Mouse (Mus musculus) common myeloid progenitor, adult 5-6 weeks (primary cell): Measurements from ENCODE around the gene Cep97. TPM values are rescaled to one million over a fixed set of nuclear protein-coding genes. Genes with fewer than 3 reads are reported as not detected.
"Not testable (repeated sequence)": the region's sequence is repeated elsewhere in the genome, so short reads cannot be mapped to it uniquely, and the experiment has no call there.

Experiments used
- ATAC-seq: replicated peaks from 2 replicates; pipeline ENCODE4 v1.8.0; 2016; ENCODE audit warnings: low read depth, mild to moderate bottlenecking, moderate TSS enrichment, inconsistent platforms; ENCODE audit not compliant: poor library complexity, severe bottlenecking
- total RNA-seq: library from RNA; stranded (forward); fragments of 200-1000, 187-1606 nt; gene quantifications from 2 replicates; pipeline ENCODE4 v1.2.3, GENCODE M21; 2017

Cep97 gene
- 20.2 and 24.9 TPM in 2 replicates for total RNA-seq

DNA sequence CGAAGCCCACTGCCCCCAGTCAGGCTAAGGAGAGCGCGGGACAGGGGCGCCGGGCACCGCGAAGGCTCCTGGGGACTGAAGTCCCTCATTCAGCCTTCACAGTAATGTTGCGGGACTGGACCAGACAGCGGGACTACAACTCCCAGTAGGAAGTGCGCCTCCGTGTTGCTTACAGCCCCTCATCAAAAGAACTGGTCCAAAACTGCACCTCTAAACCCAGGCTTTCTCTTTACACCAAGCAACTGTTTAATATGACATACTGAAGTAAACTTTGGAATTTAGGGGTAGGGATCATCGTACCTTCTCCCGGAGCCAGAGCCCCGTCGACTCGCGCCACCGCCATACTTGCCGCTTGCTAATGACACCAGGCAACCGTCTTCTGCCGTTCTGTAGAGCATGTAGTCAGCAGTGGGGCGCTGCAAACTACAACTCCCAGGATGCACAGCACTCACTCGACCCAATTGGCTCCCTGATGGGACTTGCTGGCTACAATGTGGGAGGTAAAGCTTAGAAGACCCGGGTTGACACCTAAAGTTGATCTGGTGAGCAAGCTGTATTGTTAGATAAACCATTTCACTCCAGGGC is at the start of gene Cep97:
TSS of gene Cep97 (minus strand) at position 403 of the 585 bp plus-strand sequence.
- ATAC-seq = peak; percentile 96

DNA sequence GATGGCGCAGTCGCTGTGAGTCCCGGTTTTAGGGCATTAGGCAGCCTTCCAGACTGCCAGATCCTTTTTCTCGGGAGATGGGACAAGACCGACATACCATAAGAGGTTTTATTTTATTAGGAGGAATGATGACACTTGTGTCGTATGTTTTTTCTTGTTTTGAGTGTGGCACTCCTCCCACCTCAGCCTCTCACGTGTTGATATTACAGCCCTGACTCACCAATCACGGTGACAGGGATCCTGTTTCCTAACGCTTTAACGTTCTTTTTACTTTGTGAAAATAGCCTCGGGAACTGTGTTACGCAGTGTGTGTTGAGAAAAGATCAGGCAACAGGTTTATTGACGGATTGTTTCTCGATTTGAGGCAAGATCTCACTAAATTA is 40.2 kb upstream of the Cep97 start:
- ATAC-seq = peak; percentile 45

DNA sequence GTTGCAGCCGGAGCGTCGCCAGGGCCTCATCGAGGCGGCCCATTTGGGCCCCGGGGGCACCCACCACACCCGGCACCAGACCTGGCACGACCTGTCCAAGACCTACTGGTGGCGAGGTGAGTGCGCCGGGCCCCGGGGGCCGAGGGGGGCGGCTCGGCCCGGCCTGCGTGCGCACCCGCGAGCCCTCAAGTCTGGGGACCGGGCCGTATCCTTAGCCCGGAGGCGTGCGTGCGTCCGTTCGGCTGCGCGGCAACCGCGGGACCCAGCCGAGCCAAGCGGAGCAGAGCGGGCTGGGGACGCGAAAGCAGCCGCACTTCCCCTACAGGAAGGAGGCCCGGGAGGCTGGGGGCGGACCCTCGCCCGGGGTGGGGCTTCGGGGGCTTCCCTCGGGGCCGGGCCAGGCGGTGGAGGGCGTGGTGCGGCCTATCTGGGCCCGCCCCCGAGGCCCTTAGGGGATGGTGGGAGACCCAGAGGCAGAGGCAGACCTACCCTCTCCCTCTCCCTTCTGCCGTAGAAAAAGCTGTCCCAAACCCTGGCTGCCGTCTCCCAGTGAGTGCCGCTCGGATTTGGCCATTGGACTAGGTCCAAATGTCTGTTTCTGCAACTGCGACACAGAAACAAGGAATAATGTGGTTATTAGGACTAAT is 39.7 kb upstream of the Cep97 start:
- peak; percentile 65 for ATAC-seq

DNA sequence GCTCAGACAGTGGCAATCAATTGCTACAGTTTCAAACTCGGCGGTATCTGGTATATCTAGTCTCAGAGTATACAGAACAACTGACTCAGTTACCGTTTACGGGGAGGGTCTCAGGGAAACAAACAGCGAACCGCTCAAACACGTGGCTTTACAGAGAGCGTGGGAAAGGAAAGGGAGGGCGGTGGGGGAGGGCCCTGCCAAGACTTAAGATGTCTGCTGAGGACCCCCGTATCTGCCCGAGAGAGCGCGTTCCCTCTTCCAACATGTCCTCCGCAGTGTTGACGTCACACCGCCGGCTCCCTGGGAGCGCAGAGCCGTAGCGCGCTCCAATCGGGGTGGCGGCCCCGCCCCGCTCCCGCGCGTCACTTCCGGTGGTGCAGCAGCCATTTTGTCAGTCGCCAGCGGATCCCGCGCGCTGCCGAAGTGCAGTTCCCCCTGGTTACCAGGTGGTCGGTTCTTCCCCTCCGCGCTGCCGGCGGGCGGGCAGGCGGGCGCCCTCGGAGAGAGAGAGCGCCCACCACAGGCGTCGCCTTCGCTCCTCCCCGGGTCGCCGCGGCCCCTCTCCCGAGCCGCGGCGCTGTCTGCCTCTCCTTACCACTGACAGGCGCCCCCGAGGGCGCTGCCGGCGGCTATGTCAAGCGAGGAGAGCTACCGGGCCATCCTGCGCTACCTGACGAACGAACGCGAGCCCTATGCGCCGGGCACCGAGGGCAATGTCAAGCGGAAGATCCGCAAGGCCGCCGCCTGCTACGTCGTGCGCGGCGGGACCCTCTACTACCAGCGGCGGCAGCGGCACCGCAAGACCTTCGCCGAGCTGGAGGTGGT is 39.0 kb upstream of the Cep97 start, which contains the start of gene Zbtb11:
TSS of gene Zbtb11 (plus strand) at position 453 of the 825 bp plus-strand sequence.
- ATAC-seq = peak; percentile 79

DNA sequence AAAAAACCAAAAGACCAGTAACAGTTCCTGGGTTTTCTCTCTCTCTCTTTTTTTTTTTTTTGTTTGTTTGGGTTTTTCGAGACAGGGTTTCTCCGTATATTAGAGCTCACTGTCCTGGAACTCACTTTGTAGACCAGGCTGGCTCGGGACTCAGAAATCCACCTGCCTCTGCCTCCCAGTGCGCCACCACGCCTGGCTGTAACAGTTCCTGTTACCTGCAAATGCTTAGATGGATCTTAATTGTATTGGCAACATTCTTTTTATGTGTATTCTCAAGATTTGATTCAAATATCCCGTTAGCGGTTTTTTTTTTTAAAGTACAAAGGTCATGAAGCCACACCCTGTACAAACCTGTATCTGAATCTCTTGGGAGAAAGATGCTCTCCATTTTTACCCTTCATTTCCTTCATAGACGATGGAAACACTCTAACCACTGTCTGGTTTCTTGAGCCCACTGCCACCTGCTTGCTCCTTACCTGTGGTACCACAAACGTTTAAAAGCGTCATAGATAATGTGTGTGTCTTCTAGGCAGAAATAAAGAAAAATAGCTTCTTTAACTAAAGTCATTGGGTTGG is 38.1 kb upstream of the Cep97 start:
- no peak for ATAC-seq

DNA sequence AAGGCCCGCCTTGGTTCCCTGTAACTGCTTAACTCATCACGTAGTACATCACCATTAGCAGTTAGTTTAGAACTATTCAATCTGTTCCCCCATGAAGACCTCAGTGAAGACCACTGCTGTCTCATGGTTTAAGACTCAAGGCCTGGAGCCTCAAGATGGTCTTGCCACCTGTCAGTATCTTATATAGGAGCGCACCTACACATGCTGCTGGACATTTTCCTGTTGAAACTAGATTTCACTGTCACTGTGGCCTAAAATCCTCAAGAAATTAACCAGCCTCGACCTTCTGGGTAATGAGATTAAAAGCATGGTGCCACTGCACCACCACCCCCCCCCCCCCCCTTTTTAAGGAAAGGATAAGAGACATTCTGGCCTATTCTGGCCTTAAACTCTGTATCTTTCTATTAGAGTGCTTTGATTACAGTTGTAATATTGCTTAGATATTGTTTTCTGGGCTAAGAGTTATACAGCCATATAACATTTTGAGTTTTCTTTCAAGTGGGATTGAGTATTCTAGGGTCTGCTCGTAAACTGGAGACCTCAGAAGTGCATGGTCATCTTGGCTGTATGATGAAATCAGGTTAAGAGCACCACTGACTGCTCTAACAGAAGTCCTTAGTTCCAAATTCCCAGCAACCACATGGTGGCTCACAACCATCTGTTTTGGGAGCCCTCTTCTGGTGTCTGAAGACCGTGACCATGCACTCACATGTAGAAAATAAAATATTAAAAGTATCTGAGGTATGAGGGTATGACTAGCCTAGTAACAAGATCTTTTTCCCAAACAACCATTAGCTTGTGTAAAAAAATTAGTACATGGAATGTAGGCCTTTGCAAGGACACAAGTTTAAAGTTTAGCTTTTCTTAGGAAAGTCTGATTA is 37.3 kb upstream of the Cep97 start:
- ATAC-seq = no peak

DNA sequence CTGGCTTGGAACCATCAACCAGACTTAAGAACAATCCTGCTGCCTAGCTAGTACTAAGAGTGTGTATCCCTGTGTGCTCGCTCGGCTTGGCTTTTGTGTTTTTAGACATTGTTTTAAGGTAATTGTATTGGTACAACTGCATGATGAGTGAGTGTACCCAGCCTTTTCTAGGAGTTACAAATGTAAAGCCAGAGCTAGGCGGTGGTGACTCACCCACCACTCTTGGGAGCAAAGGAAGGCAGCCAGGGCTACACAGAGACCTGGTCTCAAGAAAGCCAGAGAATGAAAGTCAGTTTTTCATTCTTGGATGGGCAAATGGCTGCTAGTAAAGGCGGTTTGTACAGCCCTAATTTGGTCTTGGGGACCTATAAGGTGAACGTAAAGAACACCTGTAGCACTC is 35.8 kb upstream of the Cep97 start:
- ATAC-seq = no peak

DNA sequence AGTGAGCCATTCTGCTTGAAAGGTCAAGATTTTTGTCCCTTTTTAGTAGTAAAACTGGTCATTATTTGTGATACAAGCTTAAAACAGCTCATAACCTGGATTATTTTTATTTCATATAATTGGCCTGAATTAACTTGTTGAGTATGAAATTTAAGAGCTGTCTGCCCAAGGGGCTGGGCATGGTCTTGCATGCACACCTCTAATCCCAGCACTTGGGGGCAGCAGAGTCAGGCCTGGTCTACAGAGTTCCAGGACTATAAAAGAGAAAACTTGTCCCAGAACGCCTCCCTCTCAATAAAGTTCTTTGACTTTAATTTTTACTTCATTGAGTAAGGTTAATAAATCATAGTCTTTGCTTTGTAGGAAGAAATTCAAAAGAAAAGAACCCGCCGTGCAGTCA is 34.5 kb upstream of the Cep97 start:
- peak; percentile 30 for ATAC-seq

DNA sequence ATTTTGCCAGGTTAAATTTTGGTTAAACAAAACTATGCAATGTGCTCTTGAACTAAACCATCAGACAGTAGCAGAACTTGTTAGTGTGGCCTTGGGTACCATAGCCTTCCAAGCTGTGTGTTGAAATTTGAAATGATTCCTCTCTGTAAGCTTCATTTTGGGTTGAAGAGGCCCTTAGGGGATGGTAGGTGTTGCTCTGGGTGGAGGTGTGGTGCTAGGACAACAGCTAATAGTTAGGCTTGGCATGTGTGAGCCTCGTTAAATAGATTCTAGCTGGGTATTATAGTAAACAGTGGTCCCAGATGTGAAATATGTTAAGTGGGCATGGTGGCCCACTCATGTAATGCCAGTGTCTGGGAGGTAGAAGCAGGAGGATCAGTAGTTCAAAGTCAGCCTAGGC is 32.6 kb upstream of the Cep97 start:
- ATAC-seq = no peak

DNA sequence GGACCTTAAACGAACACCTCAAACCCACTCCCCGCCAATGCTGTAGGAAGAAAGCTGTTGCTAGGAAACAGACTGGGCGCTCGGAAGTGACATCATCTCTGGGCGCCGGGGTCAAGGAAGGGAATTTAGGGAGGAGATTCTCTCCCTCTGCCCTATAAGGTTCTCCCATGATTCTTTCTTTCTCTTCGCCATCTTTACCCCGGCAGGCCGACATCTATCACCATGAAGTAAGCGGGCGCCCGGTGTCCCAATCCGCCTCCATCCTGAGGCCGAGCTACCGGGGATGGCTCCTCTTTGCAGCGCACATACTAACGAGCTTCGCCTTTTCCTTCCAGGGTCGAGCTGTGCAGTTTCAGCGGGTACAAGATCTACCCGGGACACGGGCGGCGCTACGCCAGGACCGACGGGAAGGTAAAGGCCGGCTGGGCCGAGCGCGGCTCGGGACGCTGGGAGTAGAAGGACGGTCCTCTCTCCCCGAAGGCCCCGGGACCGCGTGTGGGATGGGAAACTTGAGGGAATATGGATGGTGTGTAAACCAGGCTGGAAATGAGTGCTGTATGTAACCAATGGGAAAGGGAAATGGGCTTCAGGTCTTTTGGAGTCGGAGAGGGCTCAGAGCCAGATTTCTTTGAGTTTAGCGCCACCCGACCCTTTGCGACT is 31.7 kb upstream of the Cep97 start, which contains the start of gene Rpl24:
TSS of gene Rpl24 (plus strand) at position 64 of the 660 bp plus-strand sequence.
- peak; percentile 87 for ATAC-seq

DNA sequence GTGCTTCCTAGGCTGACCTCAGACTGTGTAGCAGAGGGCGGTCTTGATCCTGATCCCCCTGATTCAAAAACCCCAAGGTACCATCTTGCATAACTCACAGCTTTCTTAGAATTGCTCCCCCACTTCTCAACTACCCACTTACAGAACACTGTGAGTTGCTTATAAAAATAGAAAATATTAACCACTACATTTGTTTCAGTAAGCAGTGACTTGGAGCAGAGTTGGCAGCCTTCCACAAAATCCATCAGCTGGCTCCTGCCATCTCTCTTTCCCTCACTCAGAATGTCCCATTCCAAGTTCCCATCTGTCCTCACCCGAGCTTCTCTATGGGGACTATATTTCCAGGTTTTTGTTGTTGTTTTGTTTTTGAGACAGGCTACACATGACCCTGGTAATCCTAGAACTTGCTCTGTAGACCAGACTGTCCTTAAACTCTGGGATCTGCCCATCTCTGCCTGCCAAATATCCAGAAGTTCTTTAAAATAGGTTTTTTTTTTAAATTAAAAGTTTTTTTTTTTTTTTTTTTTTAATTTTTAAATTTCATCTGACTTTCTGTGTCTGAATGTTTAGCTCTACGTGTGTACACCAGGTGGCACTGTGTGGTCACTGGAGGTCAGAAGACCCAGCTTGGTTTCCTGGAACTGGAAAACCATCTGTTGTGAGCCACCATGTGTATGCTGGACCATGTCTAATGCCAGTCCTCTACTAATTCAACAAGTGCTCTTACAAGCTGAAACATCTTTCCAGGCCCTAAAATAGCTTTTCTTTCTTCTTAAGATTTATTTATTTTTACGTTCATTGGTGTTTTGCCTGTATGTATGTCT is 29.7 kb upstream of the Cep97 start:
- peak; percentile 57 for ATAC-seq

DNA sequence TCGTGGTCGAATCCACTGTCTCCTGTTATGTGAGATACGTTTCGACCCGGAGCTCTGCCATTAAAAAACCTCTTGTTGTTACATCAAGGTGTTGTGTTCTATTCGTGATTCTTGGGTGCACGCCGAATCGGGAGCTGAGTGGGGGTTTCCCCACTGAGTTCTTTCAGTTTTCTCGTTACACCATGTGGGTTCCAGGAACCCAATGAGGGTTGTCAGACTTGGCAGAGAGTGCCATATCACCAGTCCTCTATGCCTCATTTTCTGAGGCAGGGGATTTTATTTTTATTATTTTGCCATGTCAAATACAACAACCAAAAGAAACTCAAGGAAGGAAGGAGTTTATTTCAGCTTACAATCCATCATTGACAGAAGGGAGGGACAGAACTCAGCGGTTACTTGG is 28.4 kb upstream of the Cep97 start:
- ATAC-seq = not testable (repeated sequence)

DNA sequence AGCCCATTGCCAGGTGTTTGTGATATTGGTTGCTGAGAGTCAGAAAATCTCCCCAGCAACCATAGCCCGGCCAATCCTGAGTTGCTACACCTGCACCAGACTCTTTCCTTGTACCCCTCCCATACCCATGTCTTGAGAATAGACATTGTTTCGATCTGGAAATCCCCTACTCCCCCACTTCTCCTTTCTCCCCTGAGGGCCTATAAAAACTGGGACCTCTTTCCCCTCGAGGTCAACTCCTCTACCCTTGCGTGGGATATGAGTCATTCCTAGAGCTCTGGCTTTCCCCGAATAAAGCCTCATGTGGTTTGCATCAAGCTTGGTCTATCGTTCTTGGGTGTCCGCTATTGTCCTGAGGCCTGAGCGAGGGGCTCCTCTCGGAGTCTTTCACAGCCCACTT is 19.5 kb upstream of the Cep97 start:
- not testable (repeated sequence) for ATAC-seq

DNA sequence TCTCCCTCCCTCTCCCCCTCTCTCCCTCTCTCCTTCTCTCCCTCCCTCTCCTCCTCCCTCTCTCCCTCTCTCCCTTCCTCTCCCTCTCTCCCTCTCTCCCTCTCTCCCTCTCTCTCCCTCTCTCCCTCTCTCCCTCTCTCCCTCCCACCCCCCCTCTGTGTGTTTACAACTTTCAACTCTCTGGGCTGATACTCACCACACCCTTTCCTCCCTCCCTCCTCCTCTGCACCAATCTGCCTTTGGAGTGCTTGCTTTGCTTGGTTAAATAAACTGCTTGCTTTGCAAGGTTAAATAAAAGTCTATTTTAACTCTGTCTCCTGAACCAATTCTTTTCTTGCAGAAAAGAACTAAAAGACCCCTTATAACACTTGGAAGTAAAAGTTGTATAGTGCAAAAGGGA is 18.1 kb upstream of the Cep97 start:
- no peak for ATAC-seq

DNA sequence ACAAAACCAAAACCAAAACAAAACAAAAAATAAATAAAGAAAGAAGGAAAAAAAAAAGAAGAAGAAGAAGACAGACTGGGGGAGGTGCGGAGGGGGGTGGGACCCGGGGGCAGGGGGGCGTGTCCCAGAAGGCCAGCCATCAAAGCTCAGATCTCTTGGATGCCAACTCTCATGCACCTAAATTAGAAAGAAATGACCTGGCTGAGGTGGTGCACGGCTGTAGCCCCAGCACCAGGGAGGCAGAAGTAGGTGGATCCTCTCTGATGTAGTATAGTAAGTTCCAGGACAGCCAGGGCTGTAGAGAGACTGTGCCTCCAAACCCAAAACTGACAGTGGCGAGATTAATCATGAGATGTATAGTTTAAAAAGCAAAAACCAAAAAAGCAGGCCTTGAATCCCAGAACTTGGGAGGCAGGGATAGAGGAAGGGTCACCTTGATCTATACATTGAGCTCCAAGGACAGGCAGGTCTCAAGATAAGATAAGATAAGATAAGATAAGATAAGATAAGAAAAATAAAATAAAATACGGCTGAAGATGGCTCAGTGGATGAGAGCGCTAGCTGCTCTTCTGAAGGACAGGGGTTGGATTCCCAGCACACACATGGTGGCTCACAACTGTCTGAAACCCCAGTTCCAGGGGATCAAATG is 17.1 kb upstream of the Cep97 start:
- 0 out of 2 replicates have a peak, but pooled peaks have one; percentile 8 for ATAC-seq

DNA sequence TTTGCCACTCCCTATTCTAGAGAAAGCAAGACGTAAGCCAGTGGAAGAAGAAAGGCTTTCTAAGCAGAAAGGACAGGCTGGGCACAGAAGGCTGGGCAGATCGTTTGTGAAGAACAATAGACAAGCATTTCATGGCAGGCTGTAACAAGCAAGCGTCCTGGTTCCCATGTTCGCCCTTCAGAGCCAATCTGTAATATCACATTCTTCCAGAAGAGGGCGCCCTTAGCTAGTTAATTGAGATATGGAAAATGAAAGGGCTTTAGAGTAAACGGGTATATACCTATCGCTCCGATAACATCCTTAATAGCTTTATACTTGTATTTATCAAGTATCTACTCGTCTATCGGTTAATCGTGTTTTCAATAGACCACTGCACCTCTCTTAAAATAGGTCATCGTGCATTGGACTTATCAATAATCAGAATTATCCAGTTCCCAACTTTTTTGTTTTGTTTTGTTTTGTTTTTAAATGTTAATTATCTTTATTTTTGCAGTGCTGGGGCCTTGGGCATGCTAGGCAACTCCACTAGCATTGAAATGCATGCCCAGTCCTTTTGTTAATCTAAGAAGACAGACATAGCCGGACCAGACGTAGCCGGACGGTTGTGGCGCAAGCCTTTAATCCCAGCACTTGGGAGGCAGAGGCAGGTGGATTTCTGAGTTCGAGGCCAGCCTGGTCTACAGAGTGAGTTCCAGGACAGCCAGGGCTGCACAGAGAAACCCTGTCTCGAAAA is 16.5 kb upstream of the Cep97 start:
- ATAC-seq = peak; percentile 72

DNA sequence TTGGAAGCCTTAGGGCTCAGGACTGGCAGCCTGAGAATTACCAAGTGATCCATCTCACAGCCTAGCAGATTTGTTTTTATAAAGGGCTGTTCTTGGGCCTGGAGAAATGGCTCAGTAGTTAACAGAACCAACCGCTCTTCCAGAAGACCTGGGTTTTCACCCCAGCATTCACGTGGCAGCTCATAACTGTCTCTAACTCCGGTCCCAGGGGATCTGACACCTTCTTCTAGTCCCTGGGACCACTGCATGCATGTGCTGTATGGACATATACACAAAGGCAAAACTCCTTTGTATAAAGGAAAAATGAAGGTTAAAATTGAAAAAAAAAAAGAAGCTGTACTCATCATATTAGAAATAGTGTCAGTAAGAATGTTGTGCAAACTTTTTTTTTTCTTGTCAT is 15.8 kb upstream of the Cep97 start:
- no peak for ATAC-seq
